Mouse (Mus musculus) kidney, embryonic 14.5 days (tissue): ENCODE measurements around the gene Rab4b. TPM values are rescaled to one million over a fixed set of nuclear protein-coding genes. Genes with fewer than 3 reads are reported as not detected.
A peak's percentile ranks its signal among the peaks of the same experiment; 100 is the strongest.

Source experiments
- ATAC-seq: fragments of 200-750 bp; cut with Nextera tagmentation; 2 replicates; pipeline ENCODE4 v1.8.0; 2017; ENCODE audit warnings: moderate number of reproducible peaks, mild to moderate bottlenecking, moderate TSS enrichment, moderate library complexity; ENCODE audit not compliant: low FRiP score, low TSS enrichment
- H3K27ac ChIP-seq: fragments of 300-500 bp; sonication (generic); 2 replicates; pipeline ENCODE4 v1.5.1; 2014; ENCODE audit warnings: low read depth, mild to moderate bottlenecking, low read length, moderate library complexity, mixed read lengths
- H3K27me3 ChIP-seq: fragments of 300-500 bp; sonication (generic); 2 replicates; pipeline ENCODE4 v1.6.1; 2014; ENCODE audit warnings: mild to moderate bottlenecking, low read length; ENCODE audit not compliant: control insufficient read depth, insufficient read depth
- H3K36me3 ChIP-seq: fragments of 300-500 bp; sonication (generic); 2 replicates; pipeline ENCODE4 v1.6.1; 2014; ENCODE audit warnings: low read length, mixed read lengths; ENCODE audit not compliant: control insufficient read depth, insufficient read depth
- H3K4me1 ChIP-seq: fragments of 300-500 bp; sonication (generic); 2 replicates; pipeline ENCODE4 v1.6.1; 2014; ENCODE audit warnings: low read length, mixed read lengths; ENCODE audit not compliant: control insufficient read depth, insufficient read depth
- H3K4me2 ChIP-seq: fragments of 300-500 bp; sonication (generic); replicated peaks from 2 replicates; pipeline ENCODE4 v1.6.1; 2014; ENCODE audit warnings: low read depth, mild to moderate bottlenecking, low read length
- H3K4me3 ChIP-seq: fragments of 300-500 bp; sonication (generic); 2 replicates; pipeline ENCODE4 v1.5.1; 2014; ENCODE audit warnings: mild to moderate bottlenecking, low read length
- H3K9ac ChIP-seq: fragments of 300-500 bp; sonication (generic); 2 replicates; pipeline ENCODE4 v1.6.1; 2014; ENCODE audit warnings: low read depth, mild to moderate bottlenecking, low read length, moderate library complexity
- H3K9me3 ChIP-seq: fragments of 300-500 bp; sonication (generic); 2 replicates; pipeline ENCODE4 v1.6.1; 2016; ENCODE audit warnings: low read length; ENCODE audit not compliant: control insufficient read depth
- WGBS: fragments of 180-500 bp; shearing (Covaris S2); extraction: QIAGEN DNeasy Blood & Tissue Kit; methylation state at CpG from one replicate; pipeline ENCODE4 v1.1.7; 2014; 5-methylcytosine and 5-hydroxymethylcytosine counted together
- polyA plus RNA-seq: library from polyadenylated mRNA; unstranded; fragments of >200 nt; fragmentation: Nextera tagmentation; extraction: Ambion mirVana; gene quantifications from 2 replicates; pipeline ENCODE4 v1.2.1, GENCODE M21; 2014

The Rab4b gene
- polyA plus RNA-seq, 1 experiment from 2014 or later: 51.5 TPM

DNA sequence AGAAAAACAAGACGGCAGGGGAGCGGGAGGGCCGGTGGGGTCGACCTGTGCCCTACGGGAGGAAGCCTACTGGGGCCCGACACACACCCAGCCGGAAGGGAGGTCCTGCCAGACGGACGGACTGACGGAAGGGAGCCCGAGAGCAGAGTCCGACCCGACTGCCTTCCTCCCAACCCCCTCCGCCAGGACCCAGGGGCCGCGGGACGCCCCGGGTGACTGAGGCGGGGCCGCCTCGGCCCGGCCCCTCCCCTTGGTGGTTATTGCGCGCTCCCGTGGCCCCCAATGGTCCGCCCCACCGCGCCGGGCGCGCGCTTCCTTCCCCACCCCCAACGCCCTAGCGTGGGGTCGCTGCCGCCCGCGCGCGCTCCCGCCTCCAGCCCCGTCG is 12.5 kb downstream of the Rab4b start:
- no peaks in the 10 kb centered on the region for H3K9me3 ChIP-seq
- WGBS: 2% methylated on average over 42 of the region's 43 CpGs
- H3K4me2 ChIP-seq: peak overlapping the region; percentile 51
- H3K27ac ChIP-seq: peak overlapping the region; percentile 97
- ATAC-seq: peak; percentile 81
- H3K36me3 ChIP-seq: peaks cover 44% of the 10 kb centered on the region; the same call in 1 of the 2 replicates
- H3K9ac ChIP-seq: peak overlapping the region; percentile 87
- H3K27me3 ChIP-seq: no peaks in the 10 kb centered on the region
- peaks cover 34% of the 10 kb centered on the region for H3K4me1 ChIP-seq
- H3K4me3 ChIP-seq: peak overlapping the region; percentile 73

DNA sequence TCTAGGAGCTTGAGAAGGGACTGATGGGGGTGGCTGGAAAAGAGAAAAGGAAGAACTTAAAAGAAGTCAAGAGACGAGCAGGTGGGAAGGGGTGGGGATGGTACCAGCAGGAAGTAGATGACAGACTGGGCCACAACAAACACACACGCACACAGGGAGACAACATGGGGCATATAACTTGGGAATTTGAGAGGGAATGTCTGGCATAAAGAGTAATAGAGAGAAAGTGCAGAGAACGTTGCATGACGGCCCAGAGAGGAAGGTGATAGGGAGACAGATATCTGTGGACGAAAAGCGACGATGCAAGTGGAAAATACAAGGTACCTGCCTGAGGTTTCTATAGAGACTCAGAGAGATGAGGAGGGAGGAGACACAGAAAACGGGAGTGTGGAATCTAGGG is 13.0 kb downstream of the Rab4b start:
- peak overlapping the region; percentile 97 for H3K27ac ChIP-seq
- no peaks in the 10 kb centered on the region for H3K27me3 ChIP-seq
- peak overlapping the region; percentile 51 for H3K4me2 ChIP-seq
- H3K9ac ChIP-seq: peak overlapping the region; percentile 87
- H3K4me3 ChIP-seq: peak overlapping the region; percentile 73
- peaks cover 38% of the 10 kb centered on the region for H3K4me1 ChIP-seq
- peaks cover 41% of the 10 kb centered on the region; the same call in 1 of the 2 replicates for H3K36me3 ChIP-seq
- 2% methylated on average over 8 of the region's 8 CpGs for WGBS
- ATAC-seq: no peak
- no peaks in the 10 kb centered on the region for H3K9me3 ChIP-seq

DNA sequence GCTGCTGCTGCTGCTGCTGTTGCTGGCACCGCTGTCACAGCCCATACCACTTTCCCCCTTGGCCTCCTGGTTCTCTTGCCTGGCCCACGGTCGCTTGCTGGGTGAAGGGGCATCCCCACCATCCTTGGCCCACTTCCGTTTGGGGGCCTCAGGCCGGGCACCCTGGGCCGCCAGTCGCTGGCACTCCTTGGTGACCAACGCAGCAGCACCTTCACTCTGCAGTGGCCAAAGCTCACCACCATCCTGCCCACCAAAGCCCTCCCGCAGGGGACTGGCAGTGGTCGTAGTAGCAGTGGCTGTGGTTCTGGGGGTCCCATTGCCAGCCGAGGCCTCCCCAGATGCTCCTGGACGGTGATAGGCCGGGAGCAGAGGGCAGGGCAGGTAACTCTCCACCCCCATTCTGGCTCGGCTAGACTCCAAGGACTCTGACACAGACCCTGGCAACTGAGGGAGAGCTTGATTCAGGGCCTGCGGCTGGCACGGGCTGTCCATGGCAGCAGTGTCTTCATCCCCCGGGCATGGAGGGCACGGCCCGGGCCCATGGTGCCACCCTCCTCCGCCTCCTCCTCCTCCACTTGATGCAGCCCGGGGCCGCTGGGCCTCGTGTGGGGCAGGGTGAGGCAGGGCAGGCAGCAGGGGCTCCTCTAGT is 13.6 kb downstream of the Rab4b start:
- ATAC-seq: no peak
- 64% methylated on average over 23 of the region's 23 CpGs for WGBS
- Histone ChIP-seq H3K4me1 (peaks cover 38% of the 10 kb centered on the region), H3K27ac (no peak overlapping the region), H3K36me3 (peaks cover 41% of the 10 kb centered on the region; the same call in 1 of the 2 replicates), H3K9me3 (no peaks in the 10 kb centered on the region), H3K9ac (peak overlapping the region; percentile 87; the same call in 1 of the 2 replicates), H3K4me3 (peak overlapping the region; percentile 73), H3K4me2 (peak overlapping the region; percentile 51), H3K27me3 (no peaks in the 10 kb centered on the region)

DNA sequence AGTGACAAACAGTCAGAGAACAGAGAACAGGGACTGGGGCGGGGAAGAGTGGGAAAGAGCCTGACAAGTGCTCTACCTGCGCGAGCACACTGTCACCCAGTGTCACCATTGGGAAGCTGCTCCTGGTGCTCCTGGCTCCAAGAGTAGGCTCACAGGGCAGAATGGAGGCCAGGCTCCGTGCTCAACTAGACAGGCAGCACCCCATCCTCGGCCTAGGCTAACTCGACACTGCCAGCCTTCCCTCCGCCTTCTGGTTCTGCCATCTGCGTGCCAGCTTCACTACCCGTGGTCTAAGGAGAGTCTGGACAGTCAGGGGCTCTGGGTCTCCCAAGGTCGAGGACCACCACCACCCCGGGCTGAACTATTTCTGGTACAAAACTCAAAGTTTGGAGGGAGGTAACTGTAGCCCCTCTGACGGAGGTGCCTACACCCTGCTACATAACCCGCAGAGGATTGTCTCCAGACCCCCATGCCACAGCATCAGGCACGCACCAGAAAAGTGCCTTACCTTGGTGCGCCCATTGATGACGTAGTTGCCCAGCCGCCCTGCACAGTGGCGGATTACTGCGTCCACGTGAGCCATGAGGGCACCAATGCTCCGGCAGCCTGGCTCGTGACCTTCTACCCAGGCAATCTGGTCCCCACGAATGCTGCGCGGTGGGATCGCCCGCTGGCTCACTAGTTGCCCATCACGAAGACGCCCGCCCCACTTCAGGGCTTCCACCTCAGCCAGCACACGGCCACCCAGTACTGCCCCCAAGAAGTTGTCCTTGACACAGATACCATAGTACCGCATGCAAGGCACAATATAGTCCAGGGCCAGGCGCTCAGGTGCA is 14.4 kb downstream of the Rab4b start:
- H3K36me3 ChIP-seq: peaks cover 40% of the 10 kb centered on the region; the same call in 1 of the 2 replicates
- ATAC-seq: no peak
- no peaks in the 10 kb centered on the region for H3K27me3 ChIP-seq
- H3K9me3 ChIP-seq: no peaks in the 10 kb centered on the region
- peak overlapping the region; percentile 2; the same call in 1 of the 2 replicates for H3K4me3 ChIP-seq
- peaks cover 38% of the 10 kb centered on the region for H3K4me1 ChIP-seq
- no peak overlapping the region; the same call in 1 of the 2 replicates for H3K27ac ChIP-seq
- peak overlapping the region; percentile 51 for H3K4me2 ChIP-seq
- 83% methylated on average over 33 of the region's 33 CpGs for WGBS
- peak overlapping the region; percentile 31; the same call in 1 of the 2 replicates for H3K9ac ChIP-seq

DNA sequence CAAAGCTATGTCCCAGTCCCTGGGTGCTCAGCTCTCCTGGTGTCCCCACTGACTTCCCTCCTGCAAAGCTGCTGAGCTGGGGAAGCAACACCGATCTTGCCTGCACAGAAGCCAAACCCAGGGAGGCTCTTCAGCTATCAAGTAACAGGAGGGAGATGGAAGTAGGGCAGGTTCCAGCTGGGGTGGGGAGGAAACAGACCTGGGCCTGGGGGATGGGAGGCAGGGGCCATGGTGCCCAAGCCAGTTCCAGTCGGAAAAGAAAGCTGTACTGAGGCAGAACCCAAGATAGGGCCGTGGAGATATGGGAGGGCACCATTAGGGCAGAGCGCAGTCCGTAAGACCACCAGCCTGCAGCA is 15.3 kb downstream of the Rab4b start:
- Histone ChIP-seq H3K4me2 (peak overlapping the region; percentile 51; the same call in 1 of the 2 replicates), H3K36me3 (peaks cover 49% of the 10 kb centered on the region), H3K27me3 (no peaks in the 10 kb centered on the region), H3K4me3 (peak overlapping the region; percentile 14; the same call in 1 of the 2 replicates), H3K9ac (peak overlapping the region; percentile 44), H3K4me1 (peaks cover 38% of the 10 kb centered on the region), H3K27ac (no peak overlapping the region), H3K9me3 (no peaks in the 10 kb centered on the region)
- WGBS: 64% methylated on average over 5 of the region's 5 CpGs
- no peak for ATAC-seq

DNA sequence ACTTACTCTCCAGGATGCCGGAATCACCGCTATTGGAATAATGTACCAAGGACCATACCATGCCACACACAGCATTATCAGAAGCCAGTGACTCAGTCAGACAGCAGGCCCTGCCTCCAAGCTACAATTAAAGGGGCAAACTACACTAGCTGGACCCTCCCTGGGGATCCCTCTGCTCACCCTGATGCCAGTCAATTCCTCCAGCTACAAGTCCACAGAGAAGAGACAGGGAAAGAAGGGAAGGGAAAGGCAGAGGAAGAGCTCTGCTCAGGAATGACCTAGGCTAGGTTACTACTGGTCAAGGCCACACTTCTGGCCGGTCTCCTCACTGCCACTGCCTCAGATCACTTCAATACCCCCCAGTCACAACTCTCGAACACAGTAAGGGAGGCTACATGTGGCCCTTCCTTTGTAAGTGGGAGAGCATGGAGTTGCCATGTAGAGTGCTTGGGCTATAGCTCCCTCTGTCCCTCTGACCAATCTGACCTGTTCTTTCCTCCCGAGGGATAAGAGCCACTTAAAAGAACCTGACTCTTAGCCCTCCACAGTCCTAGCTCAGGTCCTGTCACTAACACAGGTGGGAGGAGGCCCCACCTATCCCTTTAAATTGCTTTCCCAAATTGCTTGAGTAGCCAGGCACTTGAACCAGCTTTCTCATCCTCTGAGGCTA is 15.8 kb downstream of the Rab4b start:
- H3K27ac ChIP-seq: no peak overlapping the region
- no peaks in the 10 kb centered on the region for H3K27me3 ChIP-seq
- no peaks in the 10 kb centered on the region for H3K9me3 ChIP-seq
- no peak for ATAC-seq
- H3K4me2 ChIP-seq: peak overlapping the region; percentile 25; the same call in 1 of the 2 replicates
- peak overlapping the region; percentile 14; the same call in 1 of the 2 replicates for H3K4me3 ChIP-seq
- 82% methylated on average over 5 of the region's 5 CpGs for WGBS
- peaks cover 54% of the 10 kb centered on the region for H3K36me3 ChIP-seq
- H3K9ac ChIP-seq: peak overlapping the region; percentile 44
- H3K4me1 ChIP-seq: peaks cover 38% of the 10 kb centered on the region

DNA sequence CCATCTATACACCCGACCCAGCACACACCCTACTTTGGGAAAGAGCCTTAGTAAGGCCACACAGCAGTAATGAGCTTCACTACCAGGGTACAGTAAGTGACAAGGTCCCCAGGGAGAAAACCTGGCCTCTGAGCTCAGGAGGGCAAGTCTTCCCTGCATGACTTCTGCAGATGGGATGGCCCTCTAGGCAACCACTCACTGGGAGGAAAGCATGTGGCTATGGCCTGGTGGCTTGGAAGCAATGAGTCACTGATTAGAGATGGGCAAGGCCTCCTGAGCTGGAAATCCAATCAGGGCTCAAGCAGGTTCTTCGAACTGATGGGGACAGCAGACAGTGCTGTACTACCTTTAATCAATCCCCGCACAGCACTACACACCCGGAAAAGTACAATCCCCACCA is 17.0 kb downstream of the Rab4b start:
- H3K9me3 ChIP-seq: no peaks in the 10 kb centered on the region
- no peaks in the 10 kb centered on the region for H3K27me3 ChIP-seq
- no peak overlapping the region for H3K27ac ChIP-seq
- peaks cover 38% of the 10 kb centered on the region for H3K4me1 ChIP-seq
- ATAC-seq: no peak
- no peak overlapping the region for H3K4me2 ChIP-seq
- no peak overlapping the region for H3K9ac ChIP-seq
- H3K4me3 ChIP-seq: no peak overlapping the region
- peaks cover 63% of the 10 kb centered on the region for H3K36me3 ChIP-seq
- 67% methylated on average over 4 of the region's 4 CpGs for WGBS

DNA sequence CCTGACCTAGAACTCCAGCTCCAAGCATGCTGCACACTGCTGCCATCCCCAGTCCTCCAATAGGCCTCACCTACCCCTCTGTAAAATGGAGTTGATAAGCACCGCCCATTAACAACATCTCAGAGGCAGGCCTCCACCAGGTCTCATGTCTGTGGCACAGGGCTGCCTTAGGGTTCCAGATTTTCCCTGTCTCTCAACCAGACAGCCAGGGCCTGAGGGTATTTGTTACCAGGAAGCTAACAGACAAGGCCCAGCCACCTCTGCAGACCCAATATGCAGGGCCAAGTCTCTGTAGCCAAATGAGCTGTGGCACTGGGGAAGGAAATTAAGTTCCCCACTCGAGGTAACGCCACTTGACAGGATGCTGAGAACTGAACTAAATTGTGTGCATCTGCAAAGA is 17.8 kb downstream of the Rab4b start:
- no peaks in the 10 kb centered on the region for H3K9me3 ChIP-seq
- no peak overlapping the region for H3K4me2 ChIP-seq
- no peak for ATAC-seq
- no peak overlapping the region for H3K4me3 ChIP-seq
- peaks cover 38% of the 10 kb centered on the region for H3K4me1 ChIP-seq
- WGBS: 85% methylated on average over 3 of the region's 3 CpGs
- no peak overlapping the region for H3K9ac ChIP-seq
- H3K27ac ChIP-seq: no peak overlapping the region
- H3K27me3 ChIP-seq: no peaks in the 10 kb centered on the region
- peaks cover 63% of the 10 kb centered on the region for H3K36me3 ChIP-seq
